Mouse (Mus musculus): ENCODE data around the gene Strn. TPM values are rescaled to one million over a fixed set of nuclear protein-coding genes. Genes with fewer than 3 reads are reported as not detected.

Strn gene
- polyA plus RNA-seq, 1 experiment from 2014 or later = 7.6 TPM

DNA sequence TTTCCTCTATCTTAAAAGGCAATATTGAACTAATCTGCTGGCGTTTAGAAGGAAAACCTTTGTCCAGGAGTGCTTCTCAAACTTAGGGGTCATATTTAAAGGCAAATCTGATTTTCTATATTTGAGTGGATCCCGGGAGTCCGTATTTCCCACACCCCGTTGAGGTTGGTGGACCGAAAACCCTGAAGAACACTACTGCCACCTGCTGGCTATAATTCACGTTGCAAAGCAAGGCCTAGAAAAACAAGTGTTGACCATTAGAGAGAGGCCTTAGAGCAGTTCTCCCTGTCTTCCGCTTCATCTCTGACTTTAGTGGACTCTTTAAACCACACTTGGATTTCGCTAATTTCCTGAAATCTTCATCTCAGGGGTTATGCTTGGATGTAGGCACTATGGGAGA is 133.1 kb downstream of the Strn start:
- Histone ChIP-seq H3K27ac (ENCODE audit: low read depth, low read length) (no peak overlapping the region), H3K4me3 (ENCODE audit: low read depth, low read length) (no peak overlapping the region), H3K27me3 (ENCODE audit: control insufficient read depth, insufficient read depth, low read length) (no peaks in the 10 kb centered on the region), H3K36me3 (ENCODE audit: control insufficient read depth, insufficient read depth, low read length) (no peaks in the 10 kb centered on the region), H3K4me2 (ENCODE audit: low read depth, low read length) (no peak overlapping the region), H3K4me1 (ENCODE audit: control insufficient read depth, insufficient read depth, low read length) (no peaks in the 10 kb centered on the region), H3K9ac (replicated peaks; ENCODE audit: low read depth, low read length) (no peak overlapping the region), H3K9me3 (ENCODE audit: control insufficient read depth, low read length) (no peaks in the 10 kb centered on the region)
- no peak; the same call in 1 of the 2 replicates for ATAC-seq (ENCODE audit: low read depth)
- 34% methylated on average over 8 of the region's 8 CpGs for WGBS

GRCm38 (mm10) chr17:78602316-78602715 is 134.7 kb downstream of the Strn start:
- no peak overlapping the region for H3K4me3 ChIP-seq (ENCODE audit: low read depth, low read length)
- WGBS = 88% methylated on average over 14 of the region's 14 CpGs
- no peaks in the 10 kb centered on the region for H3K9me3 ChIP-seq (ENCODE audit: control insufficient read depth, low read length)
- H3K4me2 ChIP-seq (ENCODE audit: low read depth, low read length) = no peak overlapping the region
- ATAC-seq (ENCODE audit: low read depth) = no peak
- H3K27ac ChIP-seq (ENCODE audit: low read depth, low read length) = no peak overlapping the region
- no peaks in the 10 kb centered on the region for H3K4me1 ChIP-seq (ENCODE audit: control insufficient read depth, insufficient read depth, low read length)
- no peaks in the 10 kb centered on the region for H3K36me3 ChIP-seq (ENCODE audit: control insufficient read depth, insufficient read depth, low read length)
- H3K9ac ChIP-seq (replicated peaks; ENCODE audit: low read depth, low read length) = no peak overlapping the region
- H3K27me3 ChIP-seq (ENCODE audit: control insufficient read depth, insufficient read depth, low read length) = no peaks in the 10 kb centered on the region

- no peaks in the 10 kb centered on the region for H3K27me3 ChIP-seq (ENCODE audit: control insufficient read depth, insufficient read depth, low read length)
- no peak overlapping the region for H3K4me2 ChIP-seq (ENCODE audit: low read depth, low read length)
- no peak for ATAC-seq (ENCODE audit: low read depth)
- H3K4me3 ChIP-seq (ENCODE audit: low read depth, low read length) = no peak overlapping the region
- no peaks in the 10 kb centered on the region for H3K36me3 ChIP-seq (ENCODE audit: control insufficient read depth, insufficient read depth, low read length)
- no peak overlapping the region for H3K9ac ChIP-seq (replicated peaks; ENCODE audit: low read depth, low read length)
- H3K9me3 ChIP-seq (ENCODE audit: control insufficient read depth, low read length) = no peaks in the 10 kb centered on the region
- H3K4me1 ChIP-seq (ENCODE audit: control insufficient read depth, insufficient read depth, low read length) = no peaks in the 10 kb centered on the region
- WGBS = 88% methylated on average over 12 of the region's 12 CpGs
- H3K27ac ChIP-seq (ENCODE audit: low read depth, low read length) = no peak overlapping the region
Observed at GRCm38 (mm10) chr17:78601601-78602000, 135.4 kb downstream of the Strn start.

- Histone ChIP-seq H3K36me3 (ENCODE audit: control insufficient read depth, insufficient read depth, low read length) (no peaks in the 10 kb centered on the region), H3K9ac (replicated peaks; ENCODE audit: low read depth, low read length) (no peak overlapping the region), H3K4me1 (ENCODE audit: control insufficient read depth, insufficient read depth, low read length) (no peaks in the 10 kb centered on the region), H3K27me3 (ENCODE audit: control insufficient read depth, insufficient read depth, low read length) (no peaks in the 10 kb centered on the region), H3K27ac (ENCODE audit: low read depth, low read length) (no peak overlapping the region), H3K4me2 (ENCODE audit: low read depth, low read length) (no peak overlapping the region), H3K9me3 (ENCODE audit: control insufficient read depth, low read length) (no peaks in the 10 kb centered on the region), H3K4me3 (ENCODE audit: low read depth, low read length) (no peak overlapping the region)
- ATAC-seq (ENCODE audit: low read depth) = no peak
- 81% methylated on average over 6 of the region's 6 CpGs for WGBS
Observed at GRCm38 (mm10) chr17:78601042-78601441, 136.0 kb downstream of the Strn start.

Other genes starting within 250 kb of the Strn start
- gene Vit, start 229.1 kb downstream of the Strn start, polyA plus RNA-seq (2014; fragmentation: Nextera tagmentation; extraction: Ambion mirVana) = 3.2 and 5.1 TPM in 2 replicates
- 19.4 and 25.3 TPM in 2 replicates for gene Heatr5b, start 98.2 kb upstream of the Strn start, polyA plus RNA-seq (2014; fragmentation: Nextera tagmentation; extraction: Ambion mirVana)
- 54.1 and 56.5 TPM in 2 replicates for gene Gpatch11, start 98.4 kb upstream of the Strn start, polyA plus RNA-seq (2014; fragmentation: Nextera tagmentation; extraction: Ambion mirVana)
- gene Eif2ak2, start 145.4 kb upstream of the Strn start, polyA plus RNA-seq (2014; fragmentation: Nextera tagmentation; extraction: Ambion mirVana) = 1.3 and 2.8 TPM in 2 replicates
- gene Sult6b1, start 169.8 kb upstream of the Strn start, polyA plus RNA-seq (2014; fragmentation: Nextera tagmentation; extraction: Ambion mirVana) = not detected in 2 replicates
- gene Cebpzos, start 179.3 kb upstream of the Strn start, polyA plus RNA-seq (2014; fragmentation: Nextera tagmentation; extraction: Ambion mirVana) = 114 and 118 TPM in 2 replicates
- 43.5 and 45.3 TPM in 2 replicates for gene Cebpz, start 199.9 kb upstream of the Strn start, polyA plus RNA-seq (2014; fragmentation: Nextera tagmentation; extraction: Ambion mirVana)
- gene Ndufaf7, start 199.9 kb upstream of the Strn start, polyA plus RNA-seq (2014; fragmentation: Nextera tagmentation; extraction: Ambion mirVana) = 62.5 and 68.8 TPM in 2 replicates